Mouse (Mus musculus) ES-Bruce4 (cell line): Measurements from ENCODE around the gene Fgf14.
"Not testable (repeated sequence)": the region's sequence is repeated elsewhere in the genome, so short reads cannot be mapped to it uniquely, and the experiment has no call there.

Experiments
- CTCF ChIP-seq: IDR thresholded peaks from one replicate; pipeline ENCODE4 v1.8.1; 2011; ENCODE audit warnings: low read depth, low read length
- POLR2A ChIP-seq: IDR thresholded peaks from one replicate; pipeline ENCODE4 v1.8.1; 2011; ENCODE audit warnings: low read length; ENCODE audit not compliant: insufficient read depth

DNA sequence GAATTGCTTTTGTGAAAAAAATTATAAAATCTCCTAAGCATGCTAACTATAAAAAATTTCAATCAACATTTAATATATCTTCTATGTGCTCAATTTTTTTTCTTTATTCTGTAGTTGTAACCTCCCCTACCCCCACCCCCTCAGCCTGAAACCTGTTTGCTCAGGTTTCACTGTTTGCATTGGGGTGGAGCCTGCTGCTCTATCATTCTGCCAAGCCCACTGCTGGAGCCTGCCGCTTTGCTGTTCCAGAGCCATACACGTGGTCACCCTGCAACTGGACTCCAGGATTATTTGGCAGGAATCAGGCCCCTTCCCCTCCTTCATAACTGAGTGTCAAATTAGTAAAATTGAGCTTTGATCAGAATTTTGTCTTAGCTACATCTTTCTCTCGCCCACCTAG lies 237.6 kb downstream of the Fgf14 start:
- not testable (repeated sequence) for TF ChIP-seq CTCF, POLR2A
